Mouse (Mus musculus) lung, adult 2 months (tissue): ENCODE measurements around the gene Gm3159. TPM values are rescaled to one million over a fixed set of nuclear protein-coding genes. Genes with fewer than 3 reads are reported as not detected.

Source experiments
- polyA plus RNA-seq: library from polyadenylated mRNA; depleted of rRNA; stranded (reverse); fragments of >200 nt; gene quantifications from 2 replicates; pipeline ENCODE4 v1.2.3, GENCODE M21; 2012; rRNA removed

The Gm3159 gene
- polyA plus RNA-seq, 1 experiment, result not detected

Other genes starting within 250 kb of the Gm3159 start
- gene Gm3127, start 232.5 kb upstream of the Gm3159 start, polyA plus RNA-seq, result not detected in 2 replicates
- 0.26 TPM in 1 of 2 replicates, not detected in the other for gene Gm2974, start 214.9 kb upstream of the Gm3159 start, polyA plus RNA-seq
- not detected in 2 replicates for gene Gm3138, start 147.9 kb upstream of the Gm3159 start, polyA plus RNA-seq
- gene Gm3149, start 80.2 kb upstream of the Gm3159 start, polyA plus RNA-seq, result not detected in 2 replicates
- not detected in 2 replicates for gene 2610042L04Rik, start 62.8 kb upstream of the Gm3159 start, polyA plus RNA-seq
- 0.17 TPM in 1 of 2 replicates, not detected in the other for gene Gm3164, start 17.9 kb downstream of the Gm3159 start, polyA plus RNA-seq
- 0.32 TPM in 1 of 2 replicates, not detected in the other for gene Gm3173, start 33.5 kb downstream of the Gm3159 start, polyA plus RNA-seq
- not detected in 2 replicates for gene Gm3182, start 84.2 kb downstream of the Gm3159 start, polyA plus RNA-seq
- not detected in 2 replicates for gene Gm3047, start 157.9 kb downstream of the Gm3159 start, polyA plus RNA-seq
- gene Gm8159, start 234.8 kb downstream of the Gm3159 start, polyA plus RNA-seq, result not detected in 2 replicates